Mouse (Mus musculus) adrenal gland, postnatal 14 days (tissue): ENCODE results near the gene Fbxl16. TPM values are rescaled to one million over a fixed set of nuclear protein-coding genes. Genes with fewer than 3 reads are reported as not detected.
"Not testable (repeated sequence)": the region's sequence is repeated elsewhere in the genome, so short reads cannot be mapped to it uniquely, and the experiment has no call there.

Experiments
- DNase-seq: peaks from one replicate; pipeline ENCODE4 v3.0.0; 2021; ENCODE audit warnings: mixed read lengths
- total RNA-seq: library from RNA; stranded (reverse); gene quantifications from 2 replicates; pipeline ENCODE4 v1.2.3, GENCODE M21; 2021

Fbxl16 gene
- total RNA-seq, 1 experiment from 2014 or later = 24.9 TPM

- DNase-seq = peak; percentile 70
Measured at GRCm38 (mm10) chr17:25795609-25796092, 13.2 kb upstream of the Fbxl16 start, which contains the start of gene AC134908.4. TSS of gene AC134908.4 (minus strand) at chr17:25795659.

GRCm38 (mm10) chr17:25796211-25796771, 12.6 kb upstream of the Fbxl16 start:
- DNase-seq = peak; percentile 51

- DNase-seq = peak; percentile 95
Measured at GRCm38 (mm10) chr17:25796951-25797369, 11.9 kb upstream of the Fbxl16 start, which contains the start of gene Metrn. TSS of gene Metrn (minus strand) at chr17:25797136.

GRCm38 (mm10) chr17:25801029-25801428, 7.9 kb upstream of the Fbxl16 start:
- peak; percentile 76 for DNase-seq

GRCm38 (mm10) chr17:25802825-25803517, 5.9 kb upstream of the Fbxl16 start:
- DNase-seq = peak; percentile 92

- peak; percentile 67 for DNase-seq
Measured at GRCm38 (mm10) chr17:25806507-25806906, 2.4 kb upstream of the Fbxl16 start.

- DNase-seq = not testable (repeated sequence)
Measured at GRCm38 (mm10) chr17:25807452-25807851, 1.4 kb upstream of the Fbxl16 start.

GRCm38 (mm10) chr17:25808028-25808427, 857 bp upstream of the Fbxl16 start:
- DNase-seq = no peak

- DNase-seq = no peak
Measured at GRCm38 (mm10) chr17:25809606-25810340, 888 bp downstream of the Fbxl16 start.

GRCm38 (mm10) chr17:25810890-25811289, 2.0 kb downstream of the Fbxl16 start:
- no peak for DNase-seq

GRCm38 (mm10) chr17:25813471-25813870, 4.6 kb downstream of the Fbxl16 start:
- DNase-seq = peak; percentile 95

- peak; percentile 56 for DNase-seq
Measured at GRCm38 (mm10) chr17:25817662-25818061, 8.8 kb downstream of the Fbxl16 start.

GRCm38 (mm10) chr17:25818851-25819780, 10.2 kb downstream of the Fbxl16 start:
- DNase-seq = no peak

GRCm38 (mm10) chr17:25823452-25823851, 14.6 kb downstream of the Fbxl16 start, which contains the start of gene Wdr24:
TSS of gene Wdr24 (plus strand) at chr17:25823627.
- peak; percentile 82 for DNase-seq

- no peak for DNase-seq
Measured at GRCm38 (mm10) chr17:25824362-25825142, 15.7 kb downstream of the Fbxl16 start.

- DNase-seq = no peak
Measured at GRCm38 (mm10) chr17:25825311-25825710, 16.4 kb downstream of the Fbxl16 start.

- DNase-seq = no peak
Measured at GRCm38 (mm10) chr17:25825984-25826570, 17.2 kb downstream of the Fbxl16 start.

GRCm38 (mm10) chr17:25827011-25827410, 18.1 kb downstream of the Fbxl16 start:
- DNase-seq = no peak

GRCm38 (mm10) chr17:25827546-25828222, 18.8 kb downstream of the Fbxl16 start:
- no peak for DNase-seq

- no peak for DNase-seq
Measured at GRCm38 (mm10) chr17:25828223-25828594, 19.3 kb downstream of the Fbxl16 start.
